Mouse (Mus musculus): ENCODE data around the gene Esrra. TPM values are rescaled to one million over a fixed set of nuclear protein-coding genes. Genes with fewer than 3 reads are reported as not detected.

Gene Esrra
- polyA plus RNA-seq, 1 experiment = 59.2 TPM

- Histone ChIP-seq H3K4me3 (ENCODE audit: insufficient read depth, low read length) (peak overlapping the region; percentile 43; the same call in 1 of the 2 replicates), H3K4me1 (ENCODE audit: control insufficient read depth, insufficient read depth, low read length) (peaks cover 6% of the 10 kb centered on the region; the same call in 1 of the 2 replicates), H3K27ac (ENCODE audit: insufficient read depth, low read length) (peak overlapping the region; percentile 90)
- TF ChIP-seq POLR2A (IDR thresholded peaks at IDR 0.05; ENCODE audit: extremely low read depth, insufficient read depth, low read length) (no peak), CTCF (IDR thresholded peaks at IDR 0.05; ENCODE audit: extremely low read depth, insufficient read depth, low read length) (no peak)
Measured at GRCm38 (mm10) chr19:6922901-6923735, 1.5 kb upstream of the Esrra start.

GRCm38 (mm10) chr19:6920741-6921636, 624 bp downstream of the Esrra start:
- peak overlapping the region; percentile 43 for H3K4me3 ChIP-seq (ENCODE audit: insufficient read depth, low read length)
- TF ChIP-seq CTCF (IDR thresholded peaks at IDR 0.05; ENCODE audit: extremely low read depth, insufficient read depth, low read length) (no peak), POLR2A (IDR thresholded peaks at IDR 0.05; ENCODE audit: extremely low read depth, insufficient read depth, low read length) (no peak)
- H3K4me1 ChIP-seq (ENCODE audit: control insufficient read depth, insufficient read depth, low read length) = peaks cover 6% of the 10 kb centered on the region; the same call in 1 of the 2 replicates
- peak overlapping the region; percentile 69; the same call in 1 of the 2 replicates for H3K27ac ChIP-seq (ENCODE audit: insufficient read depth, low read length)

- Histone ChIP-seq H3K4me1 (ENCODE audit: control insufficient read depth, insufficient read depth, low read length) (peaks cover 6% of the 10 kb centered on the region; the same call in 1 of the 2 replicates), H3K27ac (ENCODE audit: insufficient read depth, low read length) (no peak overlapping the region), H3K4me3 (ENCODE audit: insufficient read depth, low read length) (peak overlapping the region; percentile 43)
- TF ChIP-seq POLR2A (IDR thresholded peaks at IDR 0.05; ENCODE audit: extremely low read depth, insufficient read depth, low read length) = no peak
- no peak for TF ChIP-seq CTCF (IDR thresholded peaks at IDR 0.05; ENCODE audit: extremely low read depth, insufficient read depth, low read length)
Measured at GRCm38 (mm10) chr19:6919876-6920740, 1.5 kb downstream of the Esrra start.

GRCm38 (mm10) chr19:6919431-6919830, 2.2 kb downstream of the Esrra start:
- Histone ChIP-seq H3K4me1 (ENCODE audit: control insufficient read depth, insufficient read depth, low read length) (peaks cover 6% of the 10 kb centered on the region; the same call in 1 of the 2 replicates), H3K27ac (ENCODE audit: insufficient read depth, low read length) (no peak overlapping the region), H3K4me3 (ENCODE audit: insufficient read depth, low read length) (peak overlapping the region; percentile 43; the same call in 1 of the 2 replicates)
- TF ChIP-seq CTCF (IDR thresholded peaks at IDR 0.05; ENCODE audit: extremely low read depth, insufficient read depth, low read length) (no peak), POLR2A (IDR thresholded peaks at IDR 0.05; ENCODE audit: extremely low read depth, insufficient read depth, low read length) (no peak)

- no peak overlapping the region for H3K27ac ChIP-seq (ENCODE audit: insufficient read depth, low read length)
Measured at GRCm38 (mm10) chr19:6918321-6918720, 3.3 kb downstream of the Esrra start.

GRCm38 (mm10) chr19:6916496-6916895, 5.1 kb downstream of the Esrra start:
- Histone ChIP-seq H3K27ac (ENCODE audit: insufficient read depth, low read length) (no peak overlapping the region), H3K4me3 (ENCODE audit: insufficient read depth, low read length) (no peak overlapping the region), H3K4me1 (ENCODE audit: control insufficient read depth, insufficient read depth, low read length) (peaks cover 2% of the 10 kb centered on the region; the same call in 1 of the 2 replicates)
- TF ChIP-seq CTCF (IDR thresholded peaks at IDR 0.05; ENCODE audit: extremely low read depth, insufficient read depth, low read length) (no peak), POLR2A (IDR thresholded peaks at IDR 0.05; ENCODE audit: extremely low read depth, insufficient read depth, low read length) (no peak)

More at GRCm38 (mm10) chr19:6918321-6918720, 3.3 kb downstream of the Esrra start:
- Histone ChIP-seq H3K4me3 (ENCODE audit: insufficient read depth, low read length) (no peak overlapping the region), H3K4me1 (ENCODE audit: control insufficient read depth, insufficient read depth, low read length) (peaks cover 6% of the 10 kb centered on the region; the same call in 1 of the 2 replicates)
- no peak for TF ChIP-seq CTCF (IDR thresholded peaks at IDR 0.05; ENCODE audit: extremely low read depth, insufficient read depth, low read length)
- no peak for TF ChIP-seq POLR2A (IDR thresholded peaks at IDR 0.05; ENCODE audit: extremely low read depth, insufficient read depth, low read length)

- H3K27ac ChIP-seq (ENCODE audit: insufficient read depth, low read length) = no peak overlapping the region
- TF ChIP-seq POLR2A (IDR thresholded peaks at IDR 0.05; ENCODE audit: extremely low read depth, insufficient read depth, low read length) (no peak), CTCF (IDR thresholded peaks at IDR 0.05; ENCODE audit: extremely low read depth, insufficient read depth, low read length) (no peak)
- peaks cover 2% of the 10 kb centered on the region; the same call in 1 of the 2 replicates for H3K4me1 ChIP-seq (ENCODE audit: control insufficient read depth, insufficient read depth, low read length)
- no peak overlapping the region for H3K4me3 ChIP-seq (ENCODE audit: insufficient read depth, low read length)
Measured at GRCm38 (mm10) chr19:6915276-6915675, 6.3 kb downstream of the Esrra start.

- Histone ChIP-seq H3K27ac (ENCODE audit: insufficient read depth, low read length) (no peak overlapping the region), H3K4me3 (ENCODE audit: insufficient read depth, low read length) (no peak overlapping the region), H3K4me1 (ENCODE audit: control insufficient read depth, insufficient read depth, low read length) (peaks cover 1% of the 10 kb centered on the region; the same call in 1 of the 2 replicates)
- no peak for TF ChIP-seq CTCF (IDR thresholded peaks at IDR 0.05; ENCODE audit: extremely low read depth, insufficient read depth, low read length)
- no peak for TF ChIP-seq POLR2A (IDR thresholded peaks at IDR 0.05; ENCODE audit: extremely low read depth, insufficient read depth, low read length)
Measured at GRCm38 (mm10) chr19:6914540-6914939, 7.1 kb downstream of the Esrra start.
